28 mouse cellular contexts compared by ENCODE assay signal in the genomic region with DNA sequence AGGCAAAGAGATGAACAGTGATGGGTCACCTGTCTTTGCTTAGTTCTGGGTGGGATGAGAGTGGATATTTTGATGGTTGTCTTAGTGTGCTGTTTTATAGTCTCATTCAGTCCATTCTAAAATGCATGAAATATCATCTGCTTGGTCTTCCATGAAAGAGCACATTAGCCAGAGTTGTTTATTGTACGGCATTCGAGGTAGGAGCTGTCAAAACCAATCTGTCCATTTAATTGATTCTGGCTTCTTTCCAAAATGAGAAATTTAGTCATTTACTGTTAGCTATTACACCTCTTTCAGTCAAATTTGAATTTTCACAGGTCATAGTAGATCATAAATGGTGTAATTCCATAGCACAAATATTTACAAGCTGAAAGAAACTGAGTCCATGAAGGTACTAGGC.
A peak's percentile ranks its signal among the peaks of the same experiment; 100 is the strongest.
DNase-seq lines count a peak whose midpoint lies in the region; ATAC-seq lines count a peak whose summit lies in the region.
"Had no signal": no experiment of that assay in that cellular context is flagged by ENCODE, and none has a peak within 500 bp of the region (broad histone marks: within the 10 kb centered on the region; RNA-seq: fewer than 3 reads in every experiment).

No protein-coding gene starts in this region.

- no peaks in the 10 kb centered on the region for H3K9me3 ChIP-seq in forebrain, embryonic 14.5 days (replicated peaks; ENCODE audit: control insufficient read depth, low read length)
- no peaks in the 10 kb centered on the region for H3K9me3 ChIP-seq in forebrain, embryonic 16.5 days (ENCODE audit: control insufficient read depth, low read length)
- no peaks in the 10 kb centered on the region for H3K9me3 ChIP-seq in hindbrain, embryonic 16.5 days (ENCODE audit: control insufficient read depth, low read length)
- no peaks in the 10 kb centered on the region for H3K9me3 ChIP-seq in hindbrain, embryonic 11.5 days (ENCODE audit: control insufficient read depth, low read length)
- H3K9me3 ChIP-seq in kidney, embryonic 15.5 days (replicated peaks), result no peaks in the 10 kb centered on the region
- H3K9me3 ChIP-seq: embryonic facial prominence, embryonic 10.5 days; embryonic facial prominence, embryonic 13.5 days; heart, embryonic 12.5 days; heart, embryonic 15.5 days; hindbrain, embryonic 13.5 days; intestine, embryonic 15.5 days had no signal

- no peak overlapping the region for H3K4me3 ChIP-seq in forebrain, embryonic 14.5 days (ENCODE audit: low read depth, low read length)
- H3K4me3 ChIP-seq in forebrain, embryonic 16.5 days (replicated peaks; ENCODE audit: low read length), result no peak overlapping the region
- H3K4me3 ChIP-seq in hindbrain, embryonic 16.5 days (ENCODE audit: low read length), result no peak overlapping the region
- H3K4me3 ChIP-seq in hindbrain, embryonic 11.5 days (ENCODE audit: low read depth, low read length), result no peak overlapping the region
- H3K4me3 ChIP-seq in kidney, embryonic 15.5 days (replicated peaks), result no peak overlapping the region
- H3K4me3 ChIP-seq: embryonic facial prominence, embryonic 10.5 days; embryonic facial prominence, embryonic 13.5 days; erythroblast, embryonic 14.5 days; heart, embryonic 12.5 days; heart, embryonic 15.5 days; hindbrain, embryonic 13.5 days; intestine, embryonic 15.5 days had no signal

- no peaks in the 10 kb centered on the region for H3K27me3 ChIP-seq in forebrain, embryonic 14.5 days (replicated peaks; ENCODE audit: control insufficient read depth, insufficient read depth, low read length)
- H3K27me3 ChIP-seq in forebrain, embryonic 16.5 days (replicated peaks; ENCODE audit: control insufficient read depth, insufficient read depth, low read length), result no peaks in the 10 kb centered on the region
- H3K27me3 ChIP-seq in hindbrain, embryonic 16.5 days (replicated peaks; ENCODE audit: control insufficient read depth, insufficient read depth, low read length), result no peaks in the 10 kb centered on the region
- H3K27me3 ChIP-seq in hindbrain, embryonic 11.5 days (ENCODE audit: control insufficient read depth, insufficient read depth, low read length), result no peaks in the 10 kb centered on the region
- no peaks in the 10 kb centered on the region for H3K27me3 ChIP-seq in kidney, embryonic 15.5 days
- H3K27me3 ChIP-seq: CH12.LX; embryonic facial prominence, embryonic 13.5 days; heart, embryonic 12.5 days; heart, embryonic 15.5 days; hindbrain, embryonic 13.5 days; intestine, embryonic 15.5 days had no signal

- H3K27ac ChIP-seq in forebrain, embryonic 14.5 days (ENCODE audit: low read depth, low read length), result no peak overlapping the region
- H3K27ac ChIP-seq in forebrain, embryonic 16.5 days (ENCODE audit: low read length), result no peak overlapping the region
- H3K27ac ChIP-seq in hindbrain, embryonic 16.5 days (ENCODE audit: low read depth, low read length), result no peak overlapping the region
- H3K27ac ChIP-seq in hindbrain, embryonic 11.5 days (ENCODE audit: low read depth, low read length), result no peak overlapping the region
- H3K27ac ChIP-seq in kidney, embryonic 15.5 days, result no peak overlapping the region
- H3K27ac ChIP-seq: embryonic facial prominence, embryonic 10.5 days; embryonic facial prominence, embryonic 13.5 days; heart, embryonic 15.5 days; hindbrain, embryonic 13.5 days; intestine, embryonic 15.5 days had no signal

- H3K9ac ChIP-seq in forebrain, embryonic 14.5 days (ENCODE audit: low read length), result no peak overlapping the region
- H3K9ac ChIP-seq in forebrain, embryonic 16.5 days (replicated peaks; ENCODE audit: low read depth, low read length), result no peak overlapping the region
- no peak overlapping the region for H3K9ac ChIP-seq in hindbrain, embryonic 16.5 days (ENCODE audit: low read depth, low read length)
- no peak overlapping the region for H3K9ac ChIP-seq in hindbrain, embryonic 11.5 days (ENCODE audit: low read depth, low read length)
- no peak overlapping the region for H3K9ac ChIP-seq in kidney, embryonic 15.5 days
- H3K9ac ChIP-seq: embryonic facial prominence, embryonic 13.5 days; heart, embryonic 12.5 days; heart, embryonic 15.5 days; hindbrain, embryonic 13.5 days; intestine, embryonic 15.5 days had no signal

- peak; percentile 61 for DNase-seq in forebrain, embryonic 14.5 days (ENCODE audit: low spot score)
- DNase-seq in hindbrain, embryonic 11.5 days (ENCODE audit: low spot score), result no peak
- DNase-seq in Muller cell, postnatal 12 days (ENCODE audit: inconsistent ontology term), result peak; percentile 91
- peak; percentile 52 for DNase-seq in retina, embryonic 14.5 days (ENCODE audit: low spot score)
- DNase-seq: adrenal gland, adult 2 months; adrenal gland, postnatal 14 days; B cell, adult 2 months; cerebellum, adult 11-12 months; cerebellum, adult 8-10 months; cerebellum, postnatal 36 days; embryo, embryonic 11 days; gastrocnemius, postnatal 25 days; heart, adult 18-20 months; heart, postnatal 10 days; heart, postnatal 36 days; kidney, adult 11 months had no signal

- whole genome bisulfite sequencing in forebrain, embryonic 14.5 days, result 45% methylated on average over 2 of the region's 2 CpGs
- 31% methylated on average over 2 of the region's 2 CpGs for WGBS in forebrain, embryonic 16.5 days
- WGBS in hindbrain, embryonic 16.5 days, result 34% methylated on average over 2 of the region's 2 CpGs
- WGBS in hindbrain, embryonic 11.5 days, result 81% methylated on average over 2 of the region's 2 CpGs
- WGBS in kidney, embryonic 15.5 days, result 39% methylated on average over 2 of the region's 2 CpGs

- no peak overlapping the region for H3K4me2 ChIP-seq in forebrain, embryonic 14.5 days (ENCODE audit: low read length)
- no peak overlapping the region for H3K4me2 ChIP-seq in forebrain, embryonic 16.5 days (ENCODE audit: low read length)
- H3K4me2 ChIP-seq in hindbrain, embryonic 16.5 days (ENCODE audit: low read length), result no peak overlapping the region
- H3K4me2 ChIP-seq in hindbrain, embryonic 11.5 days (replicated peaks; ENCODE audit: low read depth, low read length), result no peak overlapping the region
- no peak overlapping the region for H3K4me2 ChIP-seq in kidney, embryonic 15.5 days
- H3K4me2 ChIP-seq: embryonic facial prominence, embryonic 13.5 days; heart, embryonic 12.5 days; heart, embryonic 15.5 days; hindbrain, embryonic 13.5 days; intestine, embryonic 15.5 days had no signal

- no peaks in the 10 kb centered on the region for H3K4me1 ChIP-seq in forebrain, embryonic 14.5 days (ENCODE audit: control insufficient read depth, insufficient read depth, low read length)
- H3K4me1 ChIP-seq in forebrain, embryonic 16.5 days (replicated peaks; ENCODE audit: control insufficient read depth, insufficient read depth, low read length), result no peaks in the 10 kb centered on the region
- H3K4me1 ChIP-seq in hindbrain, embryonic 16.5 days (ENCODE audit: control insufficient read depth, insufficient read depth, low read depth, low read length), result no peaks in the 10 kb centered on the region
- H3K4me1 ChIP-seq in hindbrain, embryonic 11.5 days (replicated peaks; ENCODE audit: control insufficient read depth, insufficient read depth, low read length), result no peaks in the 10 kb centered on the region
- no peaks in the 10 kb centered on the region for H3K4me1 ChIP-seq in kidney, embryonic 15.5 days
- H3K4me1 ChIP-seq: embryonic facial prominence, embryonic 10.5 days; embryonic facial prominence, embryonic 13.5 days; heart, embryonic 12.5 days; heart, embryonic 15.5 days; hindbrain, embryonic 13.5 days; intestine, embryonic 15.5 days had no signal

- no peak; the same call in 1 of the 2 replicates for ATAC-seq in forebrain, embryonic 14.5 days
- ATAC-seq in forebrain, embryonic 16.5 days, result no peak
- ATAC-seq in hindbrain, embryonic 16.5 days, result peak; percentile 61; the same call in 1 of the 2 replicates
- no peak for ATAC-seq in hindbrain, embryonic 11.5 days (ENCODE audit: low FRiP score)
- ATAC-seq in kidney, embryonic 15.5 days (replicated peaks; ENCODE audit: low FRiP score), result no peak
- ATAC-seq: intestine, embryonic 15.5 days had no signal

- no peaks in the 10 kb centered on the region for H3K36me3 ChIP-seq in forebrain, embryonic 14.5 days (ENCODE audit: control insufficient read depth, insufficient read depth, low read length)
- no peaks in the 10 kb centered on the region for H3K36me3 ChIP-seq in forebrain, embryonic 16.5 days (ENCODE audit: control insufficient read depth, insufficient read depth)
- no peaks in the 10 kb centered on the region for H3K36me3 ChIP-seq in hindbrain, embryonic 16.5 days (ENCODE audit: control insufficient read depth, insufficient read depth, low read length)
- H3K36me3 ChIP-seq in hindbrain, embryonic 11.5 days (ENCODE audit: control insufficient read depth, insufficient read depth, low read length), result no peaks in the 10 kb centered on the region
- no peaks in the 10 kb centered on the region for H3K36me3 ChIP-seq in kidney, embryonic 15.5 days
- H3K36me3 ChIP-seq: embryonic facial prominence, embryonic 10.5 days; embryonic facial prominence, embryonic 13.5 days; G1E; heart, embryonic 12.5 days; heart, embryonic 15.5 days; hindbrain, embryonic 13.5 days; intestine, embryonic 15.5 days had no signal
